Mouse (Mus musculus) retina, postnatal 1 day (tissue): ENCODE measurements at regions not wholly inside any gene's neighbourhood (a gene's known extent, or its start where the extent isn't known, plus 50 kb on each side); places are given as distances from the start of the nearest gene placed in this dataset.
A peak's percentile ranks its signal among the peaks of the same experiment; 100 is the strongest.

Source experiments
- DNase-seq: peaks from one replicate; pipeline ENCODE4 v3.0.0-alpha.2; 2012

DNA sequence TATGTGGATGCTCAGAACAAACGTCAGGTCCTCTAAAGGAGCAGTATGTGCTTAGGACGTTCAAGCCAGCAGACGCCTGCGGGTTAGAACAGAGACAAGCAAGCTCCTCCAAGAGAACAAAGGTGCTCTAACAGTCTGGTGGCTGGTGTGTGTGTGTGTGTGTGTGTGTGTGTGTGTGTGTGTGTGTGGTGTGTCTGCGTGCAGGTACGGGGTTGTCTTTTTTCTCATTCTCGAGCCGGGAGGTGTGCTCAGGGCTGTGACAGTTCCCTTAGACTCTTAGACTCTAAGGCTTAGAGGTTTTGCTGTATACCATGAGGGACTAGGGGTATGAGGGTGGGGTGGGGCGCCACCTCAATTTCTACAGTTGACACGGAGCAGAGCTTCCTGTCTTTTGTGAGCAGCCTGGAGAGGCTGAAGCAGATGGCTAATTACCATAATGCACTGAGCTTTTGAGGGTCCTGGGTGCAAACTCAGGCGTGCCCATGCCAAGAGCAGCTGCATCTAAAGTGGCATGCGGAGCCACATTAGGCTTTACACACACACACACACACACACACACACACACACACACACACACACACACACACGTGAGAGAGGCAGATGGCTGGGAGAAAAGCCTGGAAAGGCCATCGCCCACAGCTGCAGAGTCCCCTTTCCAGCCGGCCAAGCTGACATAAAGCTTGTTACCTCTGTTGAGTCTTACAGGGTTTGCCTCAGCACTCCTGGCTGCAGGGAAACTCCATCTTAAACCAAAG is 124.1 kb upstream of the Foxn2 start:
- peak; percentile 80 for DNase-seq

DNA sequence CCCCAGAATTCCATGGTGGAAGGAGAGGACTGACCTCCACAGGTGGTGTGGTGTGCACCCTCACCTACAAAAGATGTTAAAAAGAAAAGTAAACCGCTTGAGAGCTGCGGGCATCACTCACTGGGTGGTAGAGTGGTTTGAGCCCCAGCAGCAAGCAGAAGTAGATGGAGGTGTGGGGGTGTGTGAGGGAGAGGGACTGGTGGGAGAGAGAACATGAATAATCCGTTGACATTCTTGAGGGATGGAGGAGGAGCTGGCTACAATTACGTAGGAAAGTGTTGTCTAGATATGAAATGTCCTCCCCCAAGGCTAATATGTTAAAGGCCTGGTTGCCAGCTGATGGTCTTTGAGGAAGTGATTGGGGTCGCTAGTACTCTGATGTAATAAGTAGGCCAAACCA is 123.2 kb upstream of the Foxn2 start:
- DNase-seq: peak; percentile 74

DNA sequence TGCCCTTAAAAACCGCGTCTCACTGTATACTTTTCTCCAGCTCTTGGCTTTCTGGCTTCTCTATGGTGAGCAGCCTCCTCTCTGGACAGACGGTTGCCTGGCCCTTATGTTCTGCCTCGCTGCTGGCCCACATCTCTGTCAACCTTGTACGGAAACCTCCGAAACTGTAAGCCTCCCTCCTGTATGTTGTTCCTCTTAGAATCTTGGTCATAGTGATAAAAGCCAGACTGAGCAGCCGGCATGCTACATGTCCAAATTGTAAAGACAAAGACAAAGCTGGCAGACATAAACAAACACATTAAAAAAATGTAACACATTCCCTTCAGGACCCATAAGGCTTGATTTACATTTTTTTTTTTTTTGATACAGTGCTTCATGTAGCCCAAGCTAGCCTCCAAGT is 122.7 kb upstream of the Foxn2 start:
- DNase-seq: no peak

DNA sequence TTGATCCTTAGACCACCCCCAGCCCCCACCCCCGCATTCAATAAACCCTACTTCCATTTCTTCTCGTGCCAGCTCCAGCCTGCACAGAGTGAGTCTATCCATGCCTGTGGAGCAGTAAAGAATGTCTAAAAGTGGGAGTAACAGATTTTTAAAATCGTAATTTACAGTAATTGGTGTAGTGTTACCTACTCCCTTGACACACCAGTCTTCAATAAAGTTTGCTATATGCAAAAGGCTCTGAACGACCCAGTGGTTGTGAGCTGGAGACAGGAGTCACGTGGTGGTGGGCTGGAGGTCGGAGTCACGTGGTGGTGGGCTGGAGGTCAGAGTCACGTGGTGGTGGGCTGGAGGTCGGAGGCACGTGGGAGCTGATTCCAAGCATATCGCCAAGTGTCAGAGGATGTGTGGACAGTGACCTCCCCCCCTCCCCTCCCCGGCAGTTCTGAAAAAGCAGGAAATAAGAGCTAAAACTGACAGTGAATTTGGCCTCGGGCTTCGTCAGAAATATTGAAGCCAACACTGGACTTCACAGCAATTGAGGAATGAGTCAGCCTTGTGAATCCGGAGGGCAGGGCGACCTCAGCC is 122.2 kb upstream of the Foxn2 start:
- DNase-seq: no peak

DNA sequence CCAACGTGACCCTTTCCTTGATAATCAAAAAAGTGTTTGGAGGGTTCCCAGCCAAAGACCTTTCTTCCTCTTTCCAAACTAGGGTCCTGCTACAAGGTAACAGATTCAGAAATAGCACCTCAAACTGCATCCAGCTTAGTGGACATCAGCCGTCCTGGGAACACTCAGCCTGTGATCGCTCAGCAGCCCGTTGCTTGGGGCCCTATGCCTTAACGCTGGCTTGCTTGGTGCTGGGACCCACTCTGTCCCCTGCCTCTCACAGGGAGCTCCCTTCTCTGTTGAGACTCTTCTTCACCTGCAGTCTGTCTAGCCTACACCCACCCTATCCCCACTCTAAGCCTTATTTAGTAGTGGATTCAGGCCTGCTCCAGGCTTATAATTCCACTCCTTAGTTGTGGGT is 121.6 kb upstream of the Foxn2 start:
- DNase-seq: no peak

DNA sequence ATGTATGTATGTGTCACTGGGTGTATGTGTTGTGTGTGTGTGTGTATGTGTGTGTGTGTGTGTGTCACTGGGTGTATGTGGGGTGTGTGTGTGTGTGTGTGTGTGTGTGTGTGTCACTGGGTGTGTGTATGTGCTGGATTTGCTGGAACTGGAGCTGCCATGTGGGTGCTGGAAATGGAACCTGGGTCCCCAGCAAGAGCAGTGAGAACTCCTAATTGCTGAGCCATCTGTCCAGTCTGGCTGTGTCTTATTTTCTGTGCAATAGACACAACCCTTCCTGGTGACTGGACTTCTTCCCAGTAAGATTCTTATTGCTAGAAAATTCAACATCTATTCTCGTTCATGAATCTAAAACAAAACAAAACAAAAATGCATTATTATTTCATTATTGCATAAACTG is 119.8 kb upstream of the Foxn2 start:
- no peak for DNase-seq

DNA sequence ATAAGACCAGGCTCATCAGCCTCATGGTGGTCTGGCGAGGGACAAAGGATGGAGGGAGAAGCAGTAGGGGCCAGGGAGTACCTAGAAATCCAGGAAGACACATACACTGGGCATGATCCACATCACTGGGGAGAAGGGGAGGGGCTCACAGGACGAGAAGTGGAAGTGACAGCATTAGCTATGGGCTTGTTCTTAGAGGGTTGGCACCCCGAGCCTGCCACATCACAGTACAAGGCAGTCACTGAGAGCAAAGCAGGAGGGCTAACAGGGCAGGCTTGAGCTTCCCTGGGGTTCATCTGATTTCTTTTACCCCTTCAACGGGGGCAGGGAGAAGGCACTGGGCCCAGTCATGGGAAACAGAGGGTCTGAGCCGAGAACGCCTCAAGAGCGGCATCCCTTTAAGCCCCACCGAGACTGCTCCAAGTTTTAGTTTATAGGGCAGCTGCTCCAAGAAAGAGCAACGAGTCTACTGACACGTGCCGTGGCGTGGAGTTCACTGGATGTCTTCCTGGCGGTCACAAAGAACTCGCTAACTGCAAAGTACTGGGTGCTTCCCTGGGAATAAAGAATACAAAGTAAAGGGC is 115.1 kb upstream of the Foxn2 start:
- DNase-seq: peak; percentile 70

DNA sequence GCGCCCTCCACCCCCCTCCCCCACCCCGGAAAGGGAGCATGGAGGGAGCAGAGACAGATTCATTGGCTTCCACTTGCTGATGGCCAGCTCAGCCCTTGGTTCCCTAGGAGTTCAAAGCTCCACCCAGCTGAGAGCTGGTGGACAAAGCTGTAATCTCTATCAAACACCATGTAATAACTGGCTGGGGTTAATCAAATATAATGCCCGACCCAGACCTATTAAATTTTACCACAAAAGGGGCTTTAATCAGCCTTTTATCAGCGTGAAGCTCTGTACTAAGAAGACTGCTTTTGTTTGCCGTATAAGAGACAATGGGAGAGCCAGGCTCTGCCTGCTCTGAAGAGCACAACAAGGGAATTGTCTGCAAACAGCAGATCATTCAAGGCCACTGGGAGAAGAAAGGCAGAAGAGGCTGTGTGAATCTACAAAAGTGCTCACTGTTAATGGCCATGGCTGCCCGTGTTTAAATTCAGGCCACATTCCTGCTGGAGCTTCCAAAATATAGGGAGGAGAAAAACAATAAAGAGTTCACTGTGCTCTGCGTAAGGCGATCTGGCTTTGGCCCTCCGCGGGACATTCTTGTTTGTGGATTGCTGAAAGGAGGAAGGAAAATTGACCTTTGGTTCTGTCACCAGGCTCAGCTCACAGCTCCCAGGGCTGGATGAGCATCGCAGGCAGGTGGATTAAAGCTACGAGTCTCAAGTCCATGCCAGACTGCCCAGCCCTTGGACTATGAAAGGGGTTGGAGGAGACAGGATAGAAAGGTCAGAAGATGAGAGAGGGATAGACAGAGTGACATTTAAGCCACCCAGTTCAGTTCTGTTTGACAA is 114.4 kb upstream of the Foxn2 start:
- peak; percentile 95 for DNase-seq

DNA sequence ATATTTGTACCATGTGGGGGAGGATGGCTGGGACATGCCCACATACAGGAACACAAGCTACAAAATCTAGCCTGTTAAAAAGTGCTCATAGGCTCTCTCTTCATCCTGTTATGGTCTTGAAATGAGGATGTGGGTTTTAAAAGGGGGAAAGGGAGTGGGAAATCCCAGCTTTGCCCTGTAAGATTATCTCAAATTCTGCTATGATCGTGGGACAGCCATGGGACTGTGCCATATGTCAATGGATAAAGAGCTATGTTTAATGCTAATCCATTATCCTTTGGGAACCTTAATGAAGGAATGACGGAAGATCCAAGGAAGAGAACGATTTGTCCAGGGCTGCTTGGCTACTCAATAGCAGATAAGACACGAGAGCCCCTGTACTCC is 113.8 kb upstream of the Foxn2 start:
- DNase-seq: peak; percentile 51

DNA sequence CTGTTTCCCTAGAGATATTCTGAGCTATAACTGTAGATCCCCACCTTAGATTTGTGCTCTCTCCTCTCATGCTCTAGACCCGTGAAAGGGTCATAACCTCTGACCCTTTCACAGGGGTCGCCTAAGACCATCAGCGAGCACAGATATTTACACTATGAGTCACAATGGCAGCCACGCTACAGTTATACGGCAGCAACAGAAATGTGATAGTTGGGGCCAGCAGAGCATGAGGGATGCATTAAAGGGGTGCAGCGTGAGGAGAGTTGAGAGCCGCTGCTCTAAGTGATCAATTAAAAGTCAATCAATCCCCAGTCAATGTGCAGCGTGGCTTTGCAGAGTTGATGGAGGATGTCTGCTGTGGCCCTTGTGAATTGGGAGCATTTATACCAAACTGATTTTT is 112.7 kb upstream of the Foxn2 start:
- DNase-seq: no peak

DNA sequence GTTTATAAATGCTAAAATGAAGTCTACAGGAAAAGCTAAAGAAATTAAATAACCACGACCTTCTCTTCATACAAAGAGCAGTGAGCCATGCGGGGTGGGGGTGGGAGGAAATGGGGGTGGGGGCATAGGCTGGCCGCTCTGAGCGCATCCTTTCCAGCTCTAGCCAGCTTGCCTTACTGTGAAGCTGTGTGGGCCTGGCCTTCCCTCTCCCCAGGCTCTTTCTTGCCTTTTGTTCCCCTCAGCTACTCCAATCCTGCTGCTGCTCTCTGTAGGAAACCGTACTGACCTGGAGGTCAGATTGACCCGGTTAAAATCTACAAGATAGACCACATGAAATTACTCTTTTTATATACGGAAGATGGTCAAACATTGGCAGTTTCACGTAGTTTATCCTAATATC is 111.7 kb upstream of the Foxn2 start:
- no peak for DNase-seq

DNA sequence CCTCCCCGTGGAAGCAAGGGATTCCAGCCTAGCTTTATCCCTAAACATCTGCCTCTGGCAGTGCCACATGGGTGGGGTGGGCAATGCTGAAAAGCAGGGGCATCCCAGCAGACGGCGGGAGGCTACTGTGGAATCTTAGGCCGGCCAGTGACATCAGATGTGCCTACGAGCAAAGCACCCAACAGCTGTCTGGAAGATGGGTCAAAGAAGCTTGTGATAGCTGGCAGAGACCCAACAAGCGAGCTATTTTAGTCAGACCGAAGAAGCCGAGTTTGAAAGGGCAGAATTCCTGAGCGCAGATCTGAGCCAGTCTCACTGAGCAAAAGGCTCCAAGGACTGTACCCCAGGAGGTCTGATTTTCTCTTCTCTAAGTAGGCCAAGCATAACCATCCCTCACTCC is 110.8 kb upstream of the Foxn2 start:
- peak; percentile 69 for DNase-seq

DNA sequence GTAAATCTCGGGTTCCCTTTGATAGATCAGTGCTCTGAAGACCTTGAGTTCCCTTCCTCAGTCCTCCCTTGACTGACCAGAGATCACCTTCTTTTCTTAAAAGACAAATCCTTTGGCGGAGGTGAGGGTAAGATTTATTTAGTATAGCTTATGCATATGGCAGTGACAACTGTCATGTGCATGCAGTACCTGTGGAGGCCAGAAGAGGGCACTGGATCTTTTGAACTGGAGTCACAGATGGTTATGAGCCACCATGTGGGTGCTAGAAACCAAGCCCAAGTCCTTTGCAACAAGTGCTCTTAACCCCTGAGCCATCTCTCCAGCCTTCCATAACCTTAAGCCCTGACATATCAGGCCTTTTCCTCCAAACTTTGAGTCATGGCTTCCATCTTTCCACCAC is 110.4 kb upstream of the Foxn2 start:
- DNase-seq: no peak

DNA sequence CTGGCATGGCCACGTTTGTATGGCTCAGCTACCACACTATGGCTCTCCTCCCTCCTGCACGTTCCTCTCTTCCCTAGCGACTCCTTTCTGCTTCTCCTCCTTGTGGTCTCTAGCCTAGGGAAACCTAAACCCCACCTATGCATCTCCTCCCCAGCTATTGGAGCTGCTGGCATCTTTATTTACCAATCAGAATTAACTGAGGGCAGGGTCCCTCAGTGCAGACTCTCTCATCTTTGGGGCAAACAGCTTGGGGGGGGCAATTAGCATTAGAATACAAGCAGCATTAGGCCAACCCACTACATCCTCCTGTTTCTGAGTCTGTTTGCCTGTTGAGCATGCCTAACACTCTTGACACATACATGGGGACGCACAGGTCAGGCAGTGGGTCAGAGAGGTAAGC is 106.7 kb upstream of the Foxn2 start:
- DNase-seq: no peak

DNA sequence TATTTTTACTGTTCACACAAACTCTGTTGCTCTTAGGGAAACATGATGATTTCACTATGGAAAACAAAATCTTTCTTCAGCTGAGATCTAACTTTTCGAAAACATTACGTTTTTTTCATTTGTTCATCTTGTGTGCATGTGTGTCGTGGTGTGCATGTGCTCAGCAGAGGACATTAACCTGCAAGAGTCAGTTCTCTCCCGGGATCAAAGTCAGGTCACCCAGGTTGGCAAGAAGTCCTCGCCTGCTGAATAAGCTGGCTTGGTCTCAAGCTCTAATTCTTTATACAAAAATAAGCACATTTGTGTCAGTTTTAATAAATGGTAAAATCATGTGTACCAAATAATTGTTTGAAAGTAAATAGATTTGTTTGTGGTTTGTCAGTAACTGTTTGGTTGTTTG is 105.2 kb upstream of the Foxn2 start:
- DNase-seq: no peak

DNA sequence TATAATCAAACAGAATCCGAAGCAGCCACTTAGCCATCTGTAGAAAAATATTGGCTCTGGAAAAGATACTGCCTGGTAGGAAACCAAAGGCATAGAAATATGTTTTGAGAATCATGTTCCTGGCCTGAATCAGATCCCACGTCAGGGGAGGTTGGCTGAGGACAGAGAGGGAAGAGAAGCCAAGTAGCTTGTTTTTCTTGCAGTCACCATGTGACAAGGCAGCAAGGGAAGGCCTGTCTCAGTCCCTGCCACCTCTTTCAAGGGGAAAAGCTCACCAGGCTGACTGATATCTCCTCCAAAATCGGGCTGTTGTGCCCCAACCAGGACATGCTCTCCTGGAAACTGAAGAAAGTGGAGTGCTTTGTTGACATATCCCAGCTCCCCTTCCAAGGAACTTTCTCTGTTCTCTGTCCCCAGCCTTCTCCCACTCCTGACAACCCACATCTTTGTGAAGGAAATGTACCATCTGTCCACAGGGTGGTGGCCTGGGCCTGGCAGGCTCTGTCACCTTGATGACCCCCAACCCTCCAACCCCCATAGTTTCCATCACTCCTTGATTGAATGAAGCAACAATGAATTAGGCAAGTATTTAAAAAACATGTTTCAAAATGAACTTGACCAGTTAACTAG is 104.3 kb upstream of the Foxn2 start:
- DNase-seq: no peak

DNA sequence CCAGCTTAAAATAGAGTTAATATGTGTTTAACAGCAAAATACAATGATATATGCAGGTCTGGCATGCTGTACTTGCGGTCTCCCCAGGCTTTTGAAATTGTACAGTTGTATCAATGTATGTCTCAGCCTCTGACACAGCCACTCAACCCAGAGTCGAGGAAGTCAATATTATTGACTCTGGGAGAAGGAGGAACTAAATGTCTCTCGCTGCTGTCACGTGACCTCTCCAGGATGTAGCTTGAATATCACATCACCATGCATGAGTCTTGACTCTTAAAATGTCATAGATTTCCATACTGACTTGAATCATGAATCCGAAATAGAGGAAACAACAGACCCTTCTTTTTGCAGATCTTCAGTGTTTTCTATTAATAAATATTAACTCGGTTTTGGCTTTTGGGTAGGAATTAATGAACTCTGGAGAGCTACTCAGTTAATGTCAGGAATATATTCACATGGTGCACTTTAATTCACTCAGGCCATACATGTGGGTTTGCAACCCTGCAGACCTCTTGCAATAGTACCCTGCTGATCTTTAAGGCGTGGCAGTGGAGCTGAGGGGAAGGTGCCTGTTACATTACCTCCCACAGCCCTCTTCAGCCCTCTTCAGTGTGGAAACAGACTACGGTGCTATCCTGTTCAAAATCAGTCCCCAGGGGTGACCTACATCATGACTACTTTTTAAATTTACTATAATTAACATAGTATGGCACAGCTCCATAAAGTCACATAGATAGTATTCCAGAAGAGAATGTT is 102.7 kb upstream of the Foxn2 start:
- no peak for DNase-seq

DNA sequence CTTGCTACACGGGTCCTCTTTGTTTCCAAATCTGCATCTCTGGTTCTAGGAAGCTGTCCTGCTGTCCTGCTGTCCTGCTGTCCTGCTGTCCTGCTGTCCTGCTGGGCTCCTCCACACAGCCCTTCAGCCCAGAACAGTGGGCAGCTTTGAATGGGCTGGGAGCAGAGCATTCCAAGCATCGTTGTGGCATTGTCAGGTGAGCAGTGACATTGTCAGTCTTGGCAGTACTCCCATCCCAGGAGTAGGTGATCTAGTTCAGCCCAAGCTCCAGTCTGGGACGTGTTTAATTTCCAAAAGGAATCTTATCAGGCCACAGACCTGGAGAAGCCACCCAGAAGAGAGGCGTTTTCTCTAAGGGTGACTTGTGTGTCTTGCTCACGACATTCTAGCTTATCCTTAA is 99.4 kb upstream of the Foxn2 start:
- no peak for DNase-seq

DNA sequence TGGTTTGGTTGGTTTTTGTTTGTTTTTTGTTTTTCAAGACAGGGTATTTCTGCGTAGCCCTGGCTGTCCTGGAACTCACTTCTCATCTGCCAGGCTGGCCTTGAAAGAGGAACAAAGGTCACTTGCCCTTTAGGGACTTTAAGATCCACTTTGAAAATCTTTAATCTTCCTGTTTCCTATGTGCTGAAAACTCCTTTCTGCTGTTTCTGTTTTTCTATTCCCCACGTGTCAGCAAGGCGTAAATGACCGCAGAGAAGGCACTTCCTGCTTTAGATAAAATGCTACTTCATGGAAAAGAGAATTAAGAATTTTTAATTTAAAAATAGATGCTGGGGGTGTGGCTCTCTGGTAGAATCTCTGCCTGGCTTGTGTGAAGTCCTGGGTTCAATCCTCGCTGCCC is 98.9 kb upstream of the Foxn2 start:
- DNase-seq: no peak

DNA sequence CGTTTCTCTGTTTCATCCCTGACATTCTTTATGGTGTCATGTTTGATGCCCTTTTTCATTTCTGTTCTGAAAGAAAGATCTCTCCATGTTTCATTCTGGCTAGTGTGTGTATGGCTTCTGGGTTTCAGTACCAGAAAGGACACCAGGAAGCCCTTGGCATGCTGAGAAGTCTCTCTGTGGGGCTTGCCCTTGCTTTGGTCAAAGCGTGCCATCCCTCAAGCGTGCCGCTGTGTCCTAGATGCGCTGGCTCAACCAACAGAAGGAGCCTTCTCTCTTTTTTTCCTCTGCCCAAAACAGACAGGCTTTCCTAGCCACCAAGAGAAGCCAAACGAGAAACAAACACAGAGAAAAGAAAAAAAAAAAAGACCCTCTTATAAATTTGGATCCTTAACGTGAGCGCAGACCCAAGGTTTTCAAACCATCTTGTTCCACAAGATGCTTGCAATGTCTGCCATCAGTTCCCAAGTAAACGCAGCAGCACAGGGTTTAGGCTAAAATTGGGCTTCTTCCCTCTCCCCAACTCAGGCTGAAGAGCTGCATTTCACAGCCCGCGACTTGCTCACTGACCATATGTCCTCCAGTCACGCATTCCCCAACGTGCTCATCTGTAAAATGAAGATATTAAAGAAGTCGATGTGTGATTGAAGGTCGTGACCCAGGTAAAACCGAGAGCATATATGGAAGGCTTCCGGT is 97.3 kb upstream of the Foxn2 start:
- DNase-seq: no peak

DNA sequence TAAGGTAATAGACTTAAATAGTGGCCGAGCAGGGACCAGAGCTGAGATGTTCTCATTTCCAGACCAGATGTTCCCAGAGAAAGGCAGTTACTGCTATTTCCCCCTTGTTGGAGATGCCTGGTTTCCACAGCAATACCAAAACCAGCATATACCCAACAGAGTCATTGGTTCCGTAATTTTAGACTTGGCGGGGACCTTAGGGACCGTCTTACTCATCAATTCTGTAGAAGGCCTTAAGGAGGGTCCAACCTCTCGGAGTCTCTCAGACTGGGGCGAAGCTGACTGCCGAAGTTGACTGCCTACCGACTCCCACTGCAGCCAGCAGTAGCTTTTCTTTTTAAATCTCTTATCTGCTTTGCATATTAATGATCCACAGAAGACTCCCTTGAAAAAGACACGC is 95.1 kb upstream of the Foxn2 start:
- DNase-seq: no peak

DNA sequence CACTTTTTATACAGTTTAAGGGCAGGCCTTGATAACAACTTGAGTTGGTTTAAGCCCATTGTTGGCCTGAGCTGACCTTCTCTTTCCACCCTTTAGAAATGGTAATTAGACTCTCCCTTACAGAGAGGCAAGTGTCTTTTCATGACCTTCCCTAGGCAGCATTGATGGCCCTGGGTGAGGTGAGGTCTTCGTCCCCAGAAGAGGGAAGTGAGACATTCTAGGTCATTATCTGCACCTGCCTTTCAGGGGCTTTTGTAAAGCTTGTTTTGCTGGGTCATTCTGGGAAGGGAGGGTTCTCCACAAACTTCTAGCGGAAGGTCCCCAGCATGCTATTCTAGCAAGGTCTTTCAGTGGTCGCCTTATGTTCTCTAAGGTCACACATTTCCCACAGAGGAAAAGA is 93.6 kb upstream of the Foxn2 start:
- DNase-seq: no peak
